Mouse (Mus musculus) MEL (cell line): ENCODE results near the gene Dnase1l3. TPM values are rescaled to one million over a fixed set of nuclear protein-coding genes. Genes with fewer than 3 reads are reported as not detected.

ENCODE experiments used
- DNase-seq: peaks from one replicate; pipeline ENCODE4 v3.0.0; 2011; ENCODE audit warnings: low read depth, low spot score
- H3K27ac ChIP-seq: 2 replicates; pipeline ENCODE4 v1.5.1; 2012; ENCODE audit warnings: low read depth, mild to moderate bottlenecking, control low read depth, low read length, moderate library complexity; ENCODE audit not compliant: control insufficient read depth
- H3K27me3 ChIP-seq, 2 experiments: fragments of 150-350 bp in 1 of 2; sonication (generic) in 1 of 2; 2 replicates each; pipeline ENCODE4 v1.6.1; 2012; ENCODE audit warnings: low read length in 2 of 2, mild to moderate bottlenecking in 2 of 2, improper control_type of control experiment in 1 of 2, moderate library complexity in 1 of 2; ENCODE audit not compliant: insufficient read depth in 2 of 2, control insufficient read depth in 1 of 2
- H3K36me3 ChIP-seq, 2 experiments: 2 replicates each; pipeline ENCODE4 v1.6.1; 2012 to 2014; ENCODE audit warnings: low read length in 2 of 2, improper control_type of control experiment in 1 of 2, inconsistent platforms in 1 of 2, mild to moderate bottlenecking in 1 of 2; ENCODE audit not compliant: insufficient read depth in 2 of 2, control insufficient read depth in 1 of 2
- H3K4me1 ChIP-seq, 2 experiments: fragments of 150-350 bp in 1 of 2; sonication (generic) in 1 of 2; 2 replicates each; pipeline ENCODE4 v1.6.1; 2012; ENCODE audit warnings: low read length in 2 of 2, improper control_type of control experiment in 1 of 2, mild to moderate bottlenecking in 1 of 2; ENCODE audit not compliant: insufficient read depth in 2 of 2, control insufficient read depth in 1 of 2
- H3K4me3 ChIP-seq, 2 experiments: fragments of 150-350 bp in 1 of 2; sonication (generic) in 1 of 2; 2 replicates each; pipeline ENCODE4 v1.5.1; 2012; ENCODE audit warnings: low read depth in 2 of 2, low read length in 2 of 2, mild to moderate bottlenecking in 2 of 2, moderate library complexity in 2 of 2, control low read depth in 1 of 2, improper control_type of control experiment in 1 of 2; ENCODE audit not compliant: control insufficient read depth in 1 of 2, insufficient read depth in 1 of 2
- H3K79me2 ChIP-seq: 2 replicates; pipeline ENCODE4 v1.6.1; 2012; ENCODE audit warnings: mild to moderate bottlenecking, low read length, moderate library complexity; ENCODE audit not compliant: control insufficient read depth, poor library complexity, insufficient read depth
- H3K9ac ChIP-seq: 2 replicates; pipeline ENCODE4 v1.6.1; 2012; ENCODE audit warnings: low read depth, mild to moderate bottlenecking, control low read depth, low read length, moderate library complexity; ENCODE audit not compliant: control insufficient read depth, poor library complexity, severe bottlenecking
- H3K9me3 ChIP-seq: fragments of 150-350 bp; sonication (generic); replicated peaks from 2 replicates; pipeline ENCODE4 v1.6.1; 2012; ENCODE audit warnings: mild to moderate bottlenecking, low read length, improper control_type of control experiment, moderate library complexity; ENCODE audit not compliant: insufficient read depth
- BHLHE40 ChIP-seq: IDR thresholded peaks from 2 replicates; pipeline ENCODE4 v1.6.1; 2012; ENCODE audit warnings: low read depth, mild to moderate bottlenecking, inconsistent platforms, low read length, improper control_type of control experiment, borderline replicate concordance
- CHD1 ChIP-seq: IDR thresholded peaks from 2 replicates; pipeline ENCODE4 v1.6.1; 2012; ENCODE audit warnings: low read depth, mild to moderate bottlenecking, inconsistent platforms, low read length, improper control_type of control experiment
- CHD2 ChIP-seq: IDR thresholded peaks from 2 replicates; pipeline ENCODE4 v1.6.1; 2011; ENCODE audit warnings: low read length, improper control_type of control experiment
- CTCF ChIP-seq, 3 experiments: IDR thresholded peaks in 2 of 3; conservative IDR thresholded peaks in 1 of 3; 2 replicates each; pipeline ENCODE4 v1.5.1; 2011 to 2012; ENCODE audit warnings: low read length in 3 of 3, low read depth in 2 of 3, mild to moderate bottlenecking in 2 of 3, improper control_type of control experiment in 1 of 3, inconsistent platforms in 1 of 3, mixed read lengths in 1 of 3, moderate library complexity in 1 of 3; ENCODE audit not compliant: control insufficient read depth in 1 of 3, insufficient read depth in 1 of 3, poor library complexity in 1 of 3, severe bottlenecking in 1 of 3
- ELF1 ChIP-seq: IDR thresholded peaks from 2 replicates; pipeline ENCODE4 v1.6.1; 2014; ENCODE audit warnings: low read depth, mild to moderate bottlenecking, inconsistent platforms, low read length, improper control_type of control experiment, moderate library complexity
- ETS1 ChIP-seq: IDR thresholded peaks from 2 replicates; pipeline ENCODE4 v1.6.1; 2012; ENCODE audit warnings: low read depth, mild to moderate bottlenecking, inconsistent platforms, low read length, improper control_type of control experiment, moderate library complexity
- GATA1 ChIP-seq: IDR thresholded peaks from 2 replicates; pipeline ENCODE4 v1.6.1; 2011; ENCODE audit warnings: low read depth, low read length, improper control_type of control experiment
- HCFC1 ChIP-seq: IDR thresholded peaks from 2 replicates; pipeline ENCODE4 v1.6.1; 2012; ENCODE audit warnings: low read depth, mild to moderate bottlenecking, inconsistent platforms, low read length, improper control_type of control experiment, moderate library complexity
- MAFK ChIP-seq: IDR thresholded peaks from 2 replicates; pipeline ENCODE4 v1.6.1; 2011; ENCODE audit warnings: low read depth, mild to moderate bottlenecking, low read length, improper control_type of control experiment, borderline replicate concordance
- MAZ ChIP-seq: IDR thresholded peaks from 2 replicates; pipeline ENCODE4 v1.6.1; 2012; ENCODE audit warnings: low read depth, mild to moderate bottlenecking, inconsistent platforms, low read length, improper control_type of control experiment
- MXI1 ChIP-seq: IDR thresholded peaks from 2 replicates; pipeline ENCODE4 v1.6.1; 2011; ENCODE audit warnings: mild to moderate bottlenecking, low read depth, low read length, improper control_type of control experiment
- MYB ChIP-seq: IDR thresholded peaks from 2 replicates; pipeline ENCODE4 v1.6.1; 2011; ENCODE audit warnings: mild to moderate bottlenecking, low read depth, low read length, improper control_type of control experiment
- NRF1 ChIP-seq: IDR thresholded peaks from 2 replicates; pipeline ENCODE4 v1.6.1; 2014; ENCODE audit warnings: low read depth, mild to moderate bottlenecking, inconsistent platforms, low read length, improper control_type of control experiment, moderate library complexity; ENCODE audit not compliant: poor library complexity, insufficient read depth, severe bottlenecking
- POLR2A ChIP-seq, 2 experiments: IDR thresholded peaks; 2 replicates each; pipeline ENCODE4 v1.6.1; 2011 to 2012; ENCODE audit warnings: low read length in 2 of 2, mild to moderate bottlenecking in 2 of 2, control low read depth in 1 of 2, improper control_type of control experiment in 1 of 2, low read depth in 1 of 2, moderate library complexity in 1 of 2; ENCODE audit not compliant: control insufficient read depth in 1 of 2, insufficient read depth in 1 of 2, poor library complexity in 1 of 2
- POLR2AphosphoS2 ChIP-seq: IDR thresholded peaks from 2 replicates; pipeline ENCODE4 v1.6.1; 2011; ENCODE audit warnings: low read length, improper control_type of control experiment
- RAD21 ChIP-seq: IDR thresholded peaks from 2 replicates; pipeline ENCODE4 v1.6.1; 2011; ENCODE audit warnings: mild to moderate bottlenecking, low read depth, low read length, improper control_type of control experiment
- TAL1 ChIP-seq: IDR thresholded peaks from 2 replicates; pipeline ENCODE4 v1.6.1; 2012; ENCODE audit warnings: mild to moderate bottlenecking, inconsistent platforms, low read length, moderate library complexity, mixed read lengths
- TBP ChIP-seq: IDR thresholded peaks from 2 replicates; pipeline ENCODE4 v1.8.0; 2011; ENCODE audit warnings: low read depth, low read length, improper control_type of control experiment
- UBTF ChIP-seq: IDR thresholded peaks from 2 replicates; pipeline ENCODE4 v1.6.1; 2012; ENCODE audit warnings: low read depth, mild to moderate bottlenecking, inconsistent platforms, low read length, improper control_type of control experiment, moderate library complexity, borderline replicate concordance; ENCODE audit not compliant: insufficient read depth
- USF1 ChIP-seq: IDR thresholded peaks from 2 replicates; pipeline ENCODE4 v1.6.1; 2014; ENCODE audit warnings: low read depth, mild to moderate bottlenecking, inconsistent platforms, low read length, improper control_type of control experiment, moderate library complexity
- ZC3H11A ChIP-seq: IDR thresholded peaks from 2 replicates; pipeline ENCODE4 v1.6.1; 2012; ENCODE audit warnings: low read depth, mild to moderate bottlenecking, inconsistent platforms, low read length, improper control_type of control experiment
- ZKSCAN1 ChIP-seq: IDR thresholded peaks from 2 replicates; pipeline ENCODE4 v1.6.1; 2012; ENCODE audit warnings: low read depth, mild to moderate bottlenecking, inconsistent platforms, low read length, improper control_type of control experiment, moderate library complexity
- polyA plus RNA-seq, 2 experiments: library from polyadenylated mRNA; stranded (reverse) in 1 of 2; unstranded in 1 of 2; fragments of >175 nt in 1 of 2; fragments of >200 nt in 1 of 2; gene quantifications; 2 replicates each; pipeline versions ENCODE4 v1.2.1 to v1.2.4; 2012; ENCODE audit warnings: low replicate concordance in 2 of 2, low read depth in 1 of 2; ENCODE audit not compliant: insufficient read length in 2 of 2, insufficient read depth in 1 of 2, missing spikeins in 1 of 2
- total RNA-seq: library from RNA; depleted of rRNA; stranded (reverse); fragments of 300-350 nt; gene quantifications from 2 replicates; pipeline ENCODE4 v1.2.3, GENCODE M21; 2012

Gene Dnase1l3
- total and polyA plus RNA-seq, 3 experiments = not detected

GRCm38 (mm10) chr14:8020546-8020945 lies 26.2 kb upstream of the Dnase1l3 start:
- Histone ChIP-seq H3K79me2 (no peaks in the 10 kb centered on the region), H3K9me3 (no peaks in the 10 kb centered on the region), H3K36me3 (no peaks in the 10 kb centered on the region), H3K4me3 (no peak overlapping the region), H3K27me3 (peaks cover 0 to 4% of the 10 kb centered on the region in 2 experiments; a peak in 2 of 4 replicates), H3K4me1 (no peaks in the 10 kb centered on the region), H3K27ac (no peak overlapping the region), H3K9ac (no peak overlapping the region)
- TF ChIP-seq USF1 (no peak), ETS1 (no peak), POLR2AphosphoS2 (no peak), ELF1 (no peak), CHD2 (no peak), UBTF (no peak), TAL1 (no peak), ZKSCAN1 (no peak), NRF1 (no peak), MAZ (no peak), ZC3H11A (no peak)
- DNase-seq = no peak

- Histone ChIP-seq H3K4me3 (no peak overlapping the region), H3K9me3 (no peaks in the 10 kb centered on the region), H3K27ac (no peak overlapping the region), H3K4me1 (no peaks in the 10 kb centered on the region), H3K27me3 (peaks cover 0 to under 1% of the 10 kb centered on the region in 2 experiments; a peak in 2 of 4 replicates), H3K79me2 (no peaks in the 10 kb centered on the region), H3K36me3 (no peaks in the 10 kb centered on the region), H3K9ac (no peak overlapping the region)
- no peak for DNase-seq
- no peak for TF ChIP-seq ETS1
- TF ChIP-seq MAZ = no peak
- no peak for TF ChIP-seq HCFC1
- TF ChIP-seq ELF1 = no peak
- TF ChIP-seq TBP = no peak
- TF ChIP-seq GATA1 = no peak
- TF ChIP-seq CHD1 = no peak
- TF ChIP-seq NRF1 = no peak
- TF ChIP-seq MXI1 = no peak
- TF ChIP-seq UBTF = no peak
- TF ChIP-seq RAD21 = no peak
- TF ChIP-seq POLR2AphosphoS2 = no peak
- TF ChIP-seq ZC3H11A = no peak
- no peak for TF ChIP-seq POLR2A (IDR thresholded peaks at IDR 0.05; ENCODE audit: control insufficient read depth in 1 of 2, insufficient read depth in 1 of 2, low read depth in 1 of 2, low read length in 2 of 2, poor library complexity in 1 of 2)
- TF ChIP-seq MYB = no peak
- TF ChIP-seq BHLHE40 = no peak
- TF ChIP-seq CTCF (IDR thresholded peaks at IDR 0.05 in 2 of 3, conservative IDR thresholded peaks at IDR 0.05 in 1 of 3; ENCODE audit: control insufficient read depth in 1 of 3, insufficient read depth in 1 of 3, low read depth in 2 of 3, low read length in 3 of 3, poor library complexity in 1 of 3, severe bottlenecking in 1 of 3) = no peak
- no peak for TF ChIP-seq MAFK
These were observed 25.6 kb upstream of the Dnase1l3 start for GRCm38 (mm10) chr14:8020011-8020410.
